Mouse (Mus musculus): ENCODE measurements at regions not wholly inside any gene's neighbourhood (a gene's known extent, or its start where the extent isn't known, plus 50 kb on each side); places are given as distances from the start of the nearest gene placed in this dataset.

- TF ChIP-seq CTCF (IDR thresholded peaks at IDR 0.05; ENCODE audit: borderline replicate concordance, insufficient read depth, low read depth, low read length) (no peak), POLR2A (IDR thresholded peaks at IDR 0.05; ENCODE audit: borderline replicate concordance, insufficient read depth, low read length) (no peak)
Observed at GRCm38 (mm10) chr16:95866866-95867420, 123.8 kb downstream of the Psmg1 start.
